Mouse (Mus musculus) hindbrain, postnatal 0 days (tissue): ENCODE measurements around the gene Trmt61a. TPM values are rescaled to one million over a fixed set of nuclear protein-coding genes. Genes with fewer than 3 reads are reported as not detected.

ENCODE experiments used
- ATAC-seq: fragments of 200-750 bp; cut with Nextera tagmentation; 2 replicates; pipeline ENCODE4 v1.8.0; 2017; ENCODE audit warnings: mild to moderate bottlenecking, moderate TSS enrichment, moderate library complexity
- DNase-seq: peaks from one replicate; pipeline ENCODE4 v3.0.0-alpha.2; 2015; ENCODE audit warnings: low spot score
- H3K27ac ChIP-seq: fragments of 300-500 bp; sonication (generic); 2 replicates; pipeline ENCODE4 v1.5.1; 2014; ENCODE audit warnings: mild to moderate bottlenecking
- H3K27me3 ChIP-seq: fragments of 300-500 bp; sonication (generic); 2 replicates; pipeline ENCODE4 v1.6.1; 2014; ENCODE audit warnings: low read length, mixed read lengths; ENCODE audit not compliant: insufficient read depth
- H3K36me3 ChIP-seq: fragments of 300-500 bp; sonication (generic); 2 replicates; pipeline ENCODE4 v1.6.1; 2014; ENCODE audit warnings: low read length, mixed read lengths; ENCODE audit not compliant: insufficient read depth
- H3K4me1 ChIP-seq: fragments of 300-500 bp; sonication (generic); 2 replicates; pipeline ENCODE4 v1.6.1; 2014; ENCODE audit warnings: antibody characterized with exemption, low read length, mixed read lengths; ENCODE audit not compliant: insufficient read depth
- H3K4me2 ChIP-seq: fragments of 300-500 bp; sonication (generic); 2 replicates; pipeline ENCODE4 v1.6.1; 2014; ENCODE audit warnings: low read depth, mild to moderate bottlenecking, low read length, moderate library complexity, mixed read lengths
- H3K4me3 ChIP-seq: fragments of 300-500 bp; sonication (generic); 2 replicates; pipeline ENCODE4 v1.5.1; 2014; ENCODE audit warnings: low read length
- H3K9ac ChIP-seq: fragments of 300-500 bp; sonication (generic); replicated peaks from 2 replicates; pipeline ENCODE4 v1.6.1; 2014; ENCODE audit warnings: mild to moderate bottlenecking, low read length, moderate library complexity, mixed read lengths
- H3K9me3 ChIP-seq: fragments of 300-500 bp; sonication (generic); 2 replicates; pipeline ENCODE4 v1.6.1; 2016; ENCODE audit warnings: low read length, mixed read lengths
- CTCF ChIP-seq: IDR thresholded peaks from 2 replicates; pipeline ENCODE4 v1.5.1; 2016; ENCODE audit warnings: antibody characterized with exemption, control low read depth, low read depth
- WGBS: fragments of 180-500 bp; shearing (Covaris S2); extraction: QIAGEN DNeasy Blood & Tissue Kit; methylation state at CpG from one replicate; pipeline ENCODE4 v1.1.7; 2014; 5-methylcytosine and 5-hydroxymethylcytosine counted together
- polyA plus RNA-seq: library from polyadenylated mRNA; unstranded; fragments of >200 nt; fragmentation: Nextera tagmentation; extraction: Ambion mirVana; gene quantifications from 2 replicates; pipeline ENCODE4 v1.2.1, GENCODE M21; 2015
- total RNA-seq: library from RNA; depleted of rRNA; stranded (reverse); fragments of >200 nt; gene quantifications from 2 replicates; pipeline ENCODE4 v1.2.3, GENCODE M21; 2014

Gene Trmt61a
- total and polyA plus RNA-seq, 2 experiments from 2014 or later, result 9.2 to 29.7 TPM

- no peak overlapping the region for H3K4me3 ChIP-seq
- no peaks in the 10 kb centered on the region for H3K9me3 ChIP-seq
- WGBS, result 72% methylated on average over 17 of the region's 17 CpGs
- H3K27ac ChIP-seq, result no peak overlapping the region
- H3K36me3 ChIP-seq, result peaks cover 5% of the 10 kb centered on the region; the same call in 1 of the 2 replicates
- ATAC-seq (no peak), DNase-seq (no peak)
- H3K4me2 ChIP-seq, result no peak overlapping the region
- H3K27me3 ChIP-seq, result no peaks in the 10 kb centered on the region
- 0 out of 2 replicates have a peak, but pooled peaks cover 2% of the 10 kb centered on the region for H3K4me1 ChIP-seq
- TF ChIP-seq CTCF, result no peak
- no peak overlapping the region for H3K9ac ChIP-seq
Observed at GRCm38 (mm10) chr12:111663228-111664143, 14.4 kb upstream of the Trmt61a start.

- 49% methylated on average over 6 of the region's 6 CpGs for WGBS
- H3K9ac ChIP-seq, result no peak overlapping the region
- no peak overlapping the region for H3K4me2 ChIP-seq
- H3K4me3 ChIP-seq, result no peak overlapping the region
- ATAC-seq, result no peak
- no peaks in the 10 kb centered on the region for H3K27me3 ChIP-seq
- no peak for TF ChIP-seq CTCF
- 0 out of 2 replicates have a peak, but pooled peaks cover 9% of the 10 kb centered on the region for H3K4me1 ChIP-seq
- peak; percentile 25 for DNase-seq
- H3K36me3 ChIP-seq, result peaks cover 5% of the 10 kb centered on the region; the same call in 1 of the 2 replicates
- H3K9me3 ChIP-seq, result no peaks in the 10 kb centered on the region
- H3K27ac ChIP-seq, result no peak overlapping the region
Observed at GRCm38 (mm10) chr12:111664144-111664634, 13.7 kb upstream of the Trmt61a start.

GRCm38 (mm10) chr12:111665041-111665880 is 12.6 kb upstream of the Trmt61a start:
- Histone ChIP-seq H3K4me1 (0 out of 2 replicates have a peak, but pooled peaks cover 9% of the 10 kb centered on the region), H3K36me3 (peaks cover 5% of the 10 kb centered on the region; the same call in 1 of the 2 replicates), H3K4me3 (no peak overlapping the region), H3K9me3 (no peaks in the 10 kb centered on the region), H3K27ac (0 out of 2 replicates have a peak overlapping the region, but pooled peaks have one; percentile 4), H3K9ac (no peak overlapping the region), H3K27me3 (no peaks in the 10 kb centered on the region), H3K4me2 (no peak overlapping the region)
- WGBS, result 81% methylated on average over 13 of the region's 13 CpGs
- DNase-seq (no peak), ATAC-seq (no peak)
- TF ChIP-seq CTCF, result no peak

- no peak for TF ChIP-seq CTCF
- no peaks in the 10 kb centered on the region for H3K9me3 ChIP-seq
- no peak overlapping the region for H3K9ac ChIP-seq
- no peak overlapping the region for H3K4me2 ChIP-seq
- DNase-seq, result no peak
- H3K4me3 ChIP-seq, result no peak overlapping the region
- no peak for ATAC-seq
- H3K36me3 ChIP-seq, result peaks cover 5% of the 10 kb centered on the region; the same call in 1 of the 2 replicates
- 0 out of 2 replicates have a peak, but pooled peaks cover 9% of the 10 kb centered on the region for H3K4me1 ChIP-seq
- no peaks in the 10 kb centered on the region for H3K27me3 ChIP-seq
- 80% methylated on average over 13 of the region's 13 CpGs for WGBS
- H3K27ac ChIP-seq, result no peak overlapping the region
Observed at GRCm38 (mm10) chr12:111666380-111666779, 11.5 kb upstream of the Trmt61a start.

- no peaks in the 10 kb centered on the region for H3K9me3 ChIP-seq
- H3K36me3 ChIP-seq, result 0 out of 2 replicates have a peak, but pooled peaks cover 5% of the 10 kb centered on the region
- TF ChIP-seq CTCF, result no peak
- no peak overlapping the region for H3K9ac ChIP-seq
- H3K4me1 ChIP-seq, result peaks cover 11% of the 10 kb centered on the region
- 85% methylated on average over 5 of the region's 5 CpGs for WGBS
- H3K4me3 ChIP-seq, result no peak overlapping the region
- DNase-seq, result no peak
- no peaks in the 10 kb centered on the region for H3K27me3 ChIP-seq
- no peak overlapping the region; the same call in 1 of the 2 replicates for H3K27ac ChIP-seq
- ATAC-seq, result no peak
- H3K4me2 ChIP-seq, result no peak overlapping the region
Observed at GRCm38 (mm10) chr12:111667421-111667820, 10.5 kb upstream of the Trmt61a start.

GRCm38 (mm10) chr12:111668457-111668912 is 9.4 kb upstream of the Trmt61a start:
- Histone ChIP-seq H3K9me3 (no peaks in the 10 kb centered on the region), H3K9ac (peak overlapping the region; percentile 97), H3K36me3 (0 out of 2 replicates have a peak, but pooled peaks cover 5% of the 10 kb centered on the region), H3K27ac (peak overlapping the region; percentile 71), H3K4me1 (peaks cover 17% of the 10 kb centered on the region), H3K4me3 (peak overlapping the region; percentile 85), H3K4me2 (peak overlapping the region; percentile 77), H3K27me3 (no peaks in the 10 kb centered on the region)
- 5% methylated on average over 8 of the region's 8 CpGs for WGBS
- peak; percentile 97 for TF ChIP-seq CTCF
- peak; percentile 64 for ATAC-seq
- peak; percentile 98 for DNase-seq
